Mouse (Mus musculus) heart, adult 11 months (tissue): Measurements from ENCODE around the gene Slc44a4.
A peak's percentile ranks its signal among the peaks of the same experiment; 100 is the strongest.
"Not testable (repeated sequence)": the region's sequence is repeated elsewhere in the genome, so short reads cannot be mapped to it uniquely, and the experiment has no call there.

ENCODE experiments used
- DNase-seq: peaks from one replicate; pipeline ENCODE4 v3.0.0; 2022

Slc44a4 gene

DNA sequence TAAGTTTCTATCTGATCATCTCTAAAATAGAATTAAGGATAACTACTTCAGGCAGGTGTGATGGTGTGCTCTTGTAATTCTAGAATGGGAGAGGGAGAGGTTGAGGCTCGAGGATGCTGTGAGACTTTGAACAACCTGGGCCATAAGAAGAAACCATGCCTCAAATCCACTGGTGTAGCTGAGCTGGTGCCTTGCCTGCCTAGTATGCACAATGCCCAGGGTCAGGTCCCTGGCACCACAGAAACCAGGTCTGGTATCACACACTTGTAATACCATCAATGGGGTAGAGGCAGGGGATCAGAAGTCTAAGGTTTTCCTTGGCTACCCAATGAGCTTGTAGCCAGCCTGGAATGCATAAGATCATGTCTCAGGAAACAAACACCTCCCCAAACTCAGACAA, 48.6 kb downstream of the Slc44a4 start:
- DNase-seq, result peak; percentile 91

DNA sequence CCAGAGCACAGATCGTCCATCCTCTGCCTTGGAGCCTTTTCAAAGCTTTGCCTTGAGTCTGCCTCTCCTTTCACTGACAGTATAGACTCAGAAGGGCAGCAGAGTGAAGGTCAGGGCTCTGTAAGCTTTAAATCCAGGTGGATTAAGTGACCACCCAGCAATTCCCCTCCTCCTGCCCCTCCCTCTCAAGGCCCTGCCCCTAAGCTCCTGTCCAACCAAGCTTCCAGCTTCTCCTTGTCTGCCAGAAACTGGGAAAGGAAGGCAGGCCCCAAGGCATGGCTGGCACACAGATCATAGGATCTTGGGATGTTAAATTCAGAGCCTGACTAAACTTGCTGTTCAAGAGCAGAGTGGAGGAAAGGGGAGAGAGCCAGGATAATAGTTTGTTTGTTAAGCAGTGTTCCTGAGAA, 50.4 kb downstream of the Slc44a4 start:
- peak; percentile 93 for DNase-seq

DNA sequence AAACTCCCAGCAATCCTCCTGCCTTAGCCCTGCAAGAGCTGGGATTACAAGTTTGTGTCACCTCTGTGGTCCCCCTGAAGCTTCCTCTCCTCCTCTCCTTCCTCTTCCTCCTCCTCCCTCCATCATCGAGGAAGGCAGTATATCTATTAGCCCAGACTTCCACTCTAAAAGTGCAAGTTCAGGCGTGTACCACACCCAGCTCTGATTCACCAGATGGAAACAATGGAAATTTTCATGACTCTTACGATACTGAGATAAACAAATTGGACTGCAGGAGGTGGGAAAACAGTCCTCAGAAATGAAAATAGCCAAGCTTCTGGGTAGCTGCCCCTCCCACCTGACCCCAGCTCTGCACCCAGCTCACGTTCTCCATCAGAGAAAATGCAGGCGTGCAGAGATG, 51.4 kb downstream of the Slc44a4 start:
- peak; percentile 92 for DNase-seq

DNA sequence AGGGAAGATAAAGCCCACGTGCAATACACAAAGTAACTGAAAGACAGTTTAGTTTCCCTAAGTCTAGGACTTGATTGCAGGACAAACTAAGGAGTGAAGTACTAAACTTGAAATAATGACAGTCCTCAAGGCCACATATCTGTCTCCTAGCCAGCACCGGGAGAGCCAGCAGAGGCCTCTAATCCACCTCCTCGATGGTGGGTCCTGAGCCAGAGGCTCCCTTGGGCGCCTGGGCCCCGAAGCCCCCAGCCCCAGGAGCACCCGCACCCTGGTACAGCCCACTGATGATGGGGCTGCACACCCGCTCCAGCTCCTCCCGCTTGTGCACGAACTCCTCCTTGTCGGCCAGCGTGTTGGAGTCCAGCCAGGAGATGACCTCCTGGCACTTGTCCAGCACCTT, 55.6 kb downstream of the Slc44a4 start, which contains the start of gene Gm20481:
TSS of gene Gm20481 (plus strand) at position 91 of the 400 bp plus-strand sequence.
- DNase-seq, result not testable (repeated sequence)

DNA sequence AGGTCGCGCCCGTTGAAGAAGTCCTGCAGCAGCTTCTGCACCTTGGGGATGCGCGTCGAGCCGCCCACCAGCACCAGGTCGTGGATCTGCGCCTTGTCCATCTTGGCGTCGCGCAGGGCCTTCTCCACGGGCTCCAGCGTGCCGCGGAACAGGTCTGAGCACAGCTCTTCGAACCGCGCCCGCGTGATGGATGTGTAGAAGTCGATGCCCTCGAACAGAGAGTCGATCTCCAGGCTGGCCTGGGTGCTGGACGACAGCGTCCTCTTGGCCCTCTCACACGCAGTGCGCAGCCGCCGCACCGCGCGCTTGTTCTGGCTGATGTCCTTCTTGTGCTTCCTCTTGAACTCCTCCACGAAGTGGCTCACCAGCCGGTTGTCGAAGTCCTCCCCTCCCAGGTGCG, 56.6 kb downstream of the Slc44a4 start:
- peak; percentile 91 for DNase-seq

DNA sequence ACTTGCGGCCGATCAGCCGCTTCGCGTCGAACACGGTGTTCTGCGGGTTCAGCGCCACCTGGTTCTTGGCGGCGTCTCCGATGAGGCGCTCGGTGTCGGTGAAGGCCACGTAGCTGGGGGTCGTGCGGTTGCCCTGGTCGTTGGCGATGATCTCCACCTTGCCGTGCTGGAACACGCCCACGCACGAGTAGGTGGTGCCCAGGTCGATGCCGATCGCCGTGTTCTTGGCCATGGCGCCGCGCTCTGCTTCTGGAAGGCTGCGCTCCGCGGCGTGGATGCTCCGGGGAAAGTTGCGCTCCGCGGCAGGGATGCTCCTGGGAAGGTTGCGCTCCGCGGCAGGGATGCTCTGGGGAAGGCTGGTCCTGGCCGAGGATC, 57.4 kb downstream of the Slc44a4 start:
- DNase-seq, result not testable (repeated sequence)

DNA sequence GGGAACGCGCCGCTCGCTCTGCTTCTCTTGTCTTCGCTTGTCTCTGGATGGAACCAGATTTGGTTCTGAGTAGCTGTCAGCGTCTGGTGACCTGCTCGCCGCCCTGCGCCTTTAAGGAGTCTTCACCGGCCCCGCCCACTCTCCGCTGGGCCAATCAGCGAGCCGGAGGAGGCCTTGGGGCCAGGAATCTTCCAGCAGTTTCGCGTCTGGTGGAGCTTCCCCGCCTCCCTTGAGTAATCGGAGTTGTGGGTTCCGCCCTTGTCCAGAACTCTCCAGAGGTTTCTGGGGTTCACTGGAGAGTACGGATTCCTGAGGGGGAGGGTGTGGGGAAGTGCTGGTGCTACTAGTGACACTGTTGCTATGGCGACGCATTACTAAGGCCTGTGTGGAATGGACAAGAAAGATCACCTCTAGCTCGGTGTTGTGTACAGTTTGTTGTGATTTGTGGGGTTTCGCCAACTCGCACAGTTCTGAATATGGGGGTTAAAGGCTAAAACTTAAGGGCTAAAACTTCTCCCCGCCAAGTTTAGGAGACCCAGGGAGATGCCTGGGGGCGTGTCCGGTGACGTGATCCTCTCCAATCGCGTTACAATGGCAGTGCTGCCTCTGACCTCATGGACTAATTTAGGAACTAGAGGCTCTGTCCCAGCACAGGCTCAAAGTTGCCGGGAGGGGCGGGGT, 57.9 kb downstream of the Slc44a4 start, which contains the start of the genes Hspa1a and Hspa1l:
TSS of gene Hspa1a (minus strand) at position 88 of the 681 bp plus-strand sequence.
TSS of gene Hspa1l (plus strand) at position 635 of the 681 bp plus-strand sequence.
- DNase-seq, result peak; percentile 100

DNA sequence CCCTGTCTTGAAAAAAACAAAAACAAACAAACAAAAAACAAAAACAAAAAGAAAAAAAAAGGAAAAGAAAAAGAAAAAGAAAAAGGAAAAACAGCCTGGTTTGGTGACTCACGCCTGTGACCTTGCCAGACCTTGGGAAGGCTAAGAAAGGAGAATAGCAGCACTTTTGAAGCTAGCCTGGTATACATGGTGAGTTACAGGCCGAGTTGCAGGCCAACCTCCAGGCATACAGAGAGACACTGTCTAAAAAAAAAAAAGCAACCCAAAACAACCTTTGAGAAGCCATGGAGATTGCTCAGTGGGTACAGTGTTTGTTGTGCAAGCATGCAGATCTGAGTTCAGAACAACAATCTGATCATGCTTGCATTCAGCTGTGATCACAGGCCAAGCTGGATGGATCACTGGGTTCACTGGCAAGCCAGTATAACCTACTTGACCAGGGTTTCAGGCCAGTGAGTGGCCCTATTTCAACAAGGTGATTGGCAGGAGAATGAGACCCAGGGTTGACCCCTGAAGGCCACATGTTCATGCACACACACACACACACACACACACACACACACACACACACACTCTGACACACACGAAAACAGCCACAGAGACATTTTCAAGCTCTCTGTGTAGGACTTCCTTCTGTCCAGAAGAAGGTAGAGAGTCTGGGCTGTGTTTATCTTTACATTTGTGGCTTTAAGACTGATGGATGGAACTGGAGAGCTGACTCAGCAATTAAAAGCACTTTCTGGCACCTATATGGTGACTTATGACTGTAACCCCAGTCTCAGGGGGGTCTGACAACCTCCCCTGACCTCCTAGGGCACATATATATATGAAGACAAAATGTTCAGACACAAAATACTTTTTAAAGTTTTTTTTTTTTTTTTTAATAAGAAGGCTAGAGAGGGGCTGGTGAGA, 61.6 kb downstream of the Slc44a4 start:
- no peak for DNase-seq

DNA sequence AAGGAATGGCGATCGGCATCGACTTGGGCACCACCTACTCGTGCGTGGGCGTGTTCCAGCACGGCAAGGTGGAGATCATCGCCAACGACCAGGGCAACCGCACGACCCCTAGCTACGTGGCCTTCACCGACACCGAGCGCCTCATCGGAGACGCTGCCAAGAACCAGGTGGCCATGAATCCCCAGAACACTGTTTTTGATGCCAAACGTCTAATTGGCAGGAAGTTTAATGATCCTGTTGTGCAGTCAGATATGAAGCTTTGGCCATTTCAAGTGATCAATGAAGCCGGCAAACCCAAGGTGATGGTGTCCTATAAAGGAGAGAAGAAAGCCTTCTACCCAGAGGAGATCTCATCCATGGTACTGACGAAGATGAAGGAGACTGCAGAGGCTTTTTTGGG, 62.7 kb downstream of the Slc44a4 start:
- DNase-seq, result peak; percentile 89

DNA sequence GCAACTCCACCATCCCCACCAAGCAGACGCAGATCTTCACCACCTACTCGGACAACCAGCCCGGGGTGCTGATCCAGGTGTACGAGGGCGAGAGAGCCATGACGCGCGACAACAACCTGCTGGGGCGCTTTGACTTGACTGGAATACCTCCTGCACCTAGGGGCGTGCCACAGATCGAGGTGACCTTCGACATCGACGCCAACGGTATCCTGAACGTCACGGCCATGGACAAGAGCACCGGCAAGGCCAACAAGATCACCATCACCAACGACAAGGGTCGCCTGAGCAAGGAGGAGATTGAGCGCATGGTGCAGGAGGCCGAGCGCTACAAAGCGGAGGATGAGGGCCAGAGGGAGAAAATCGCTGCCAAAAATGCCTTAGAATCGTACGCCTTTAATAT, 64.0 kb downstream of the Slc44a4 start:
- DNase-seq, result peak; percentile 91

DNA sequence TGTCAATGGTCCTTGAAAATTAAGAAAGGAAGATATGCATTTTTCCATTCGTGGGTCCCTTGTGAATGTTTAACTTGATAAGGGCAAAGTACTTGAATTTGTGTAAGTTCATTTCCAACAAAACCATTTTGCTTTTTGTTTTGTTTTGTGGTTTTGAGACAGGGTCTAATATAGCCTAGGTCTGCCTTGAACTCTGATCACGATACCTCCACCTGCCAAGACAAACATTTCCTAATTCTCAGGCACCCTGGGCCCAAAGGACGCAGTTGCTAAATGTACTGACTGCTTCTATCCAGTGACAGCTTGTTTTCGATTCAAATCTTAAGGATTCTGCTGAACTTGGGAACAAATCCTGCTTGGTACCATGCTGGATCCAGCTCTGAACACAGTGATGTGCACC, 65.4 kb downstream of the Slc44a4 start:
- DNase-seq, result no peak
